Mouse (Mus musculus) MEL-GATA-1-ER (cell line): ENCODE results near the gene Rhox7b.
"Not testable (repeated sequence)": the region's sequence is repeated elsewhere in the genome, so short reads cannot be mapped to it uniquely, and the experiment has no call there.

Experiments used
- DNase-seq: peaks from one replicate; pipeline ENCODE4 v3.0.0-alpha.2; 2012; ENCODE audit warnings: low read depth; ENCODE audit errors: extremely low read depth

Gene Rhox7b

GRCm38 (mm10) chrX:37897132-37897531 lies at the start of gene Rhox7b:
Gene Rhox7b, minus strand, starts transcription at chrX:37897232.
- DNase-seq = not testable (repeated sequence)

GRCm38 (mm10) chrX:37916311-37916710 lies 19.3 kb upstream of the Rhox7b start:
- DNase-seq = no peak

- DNase-seq = no peak
Observed at GRCm38 (mm10) chrX:37908581-37908980, 11.5 kb upstream of the Rhox7b start.

GRCm38 (mm10) chrX:37903727-37904126 lies 6.7 kb upstream of the Rhox7b start:
- DNase-seq = no peak

GRCm38 (mm10) chrX:37901670-37902069 lies 4.6 kb upstream of the Rhox7b start, which contains the start of gene Rhox9:
Gene Rhox9, minus strand, starts transcription at chrX:37901770.
- not testable (repeated sequence) for DNase-seq

GRCm38 (mm10) chrX:37878844-37879243 lies 18.2 kb downstream of the Rhox7b start, which contains the start of gene Rhox8:
Gene Rhox8, minus strand, starts transcription at chrX:37878944.
- DNase-seq = no peak

- DNase-seq = no peak
Observed at GRCm38 (mm10) chrX:37871641-37872040, 25.4 kb downstream of the Rhox7b start.
